Mouse (Mus musculus) myocyte (in vitro differentiated cells): Measurements from ENCODE around the gene Slc47a1. TPM values are rescaled to one million over a fixed set of nuclear protein-coding genes. Genes with fewer than 3 reads are reported as not detected.

Source experiments
- H3K27me3 ChIP-seq: one replicate; pipeline ENCODE4 v1.6.1; 2011; ENCODE audit not compliant: control insufficient read depth, insufficient read depth, insufficient read length
- H3K36me3 ChIP-seq: one replicate; pipeline ENCODE4 v1.6.1; 2011; ENCODE audit not compliant: control insufficient read depth, insufficient read depth
- H3K4me2 ChIP-seq: one replicate; pipeline ENCODE4 v1.6.1; 2011; ENCODE audit warnings: low read depth, control low read depth
- H3K4me3 ChIP-seq: one replicate; pipeline ENCODE4 v1.5.1; 2011; ENCODE audit warnings: mild to moderate bottlenecking, control low read depth, moderate library complexity
- H3K79me2 ChIP-seq: one replicate; pipeline ENCODE4 v1.6.1; 2011; ENCODE audit not compliant: control insufficient read depth, insufficient read depth
- H3ac ChIP-seq: one replicate; pipeline ENCODE4 v1.6.1; 2011; ENCODE audit not compliant: control insufficient read depth, insufficient read length
- CEBPB ChIP-seq: IDR thresholded peaks from 2 replicates; pipeline ENCODE4 v1.6.1; 2011; ENCODE audit warnings: mild to moderate bottlenecking, moderate library complexity; ENCODE audit not compliant: poor library complexity, insufficient read depth, severe bottlenecking
- E2F4 ChIP-seq: IDR thresholded peaks from one replicate; pipeline ENCODE4 v1.6.1; 2011; ENCODE audit warnings: mild to moderate bottlenecking, control low read depth, moderate library complexity; ENCODE audit not compliant: insufficient read depth
- MAX ChIP-seq: IDR thresholded peaks from one replicate; pipeline ENCODE4 v1.6.1; 2011; ENCODE audit warnings: low read depth, mild to moderate bottlenecking, control low read depth
- MYOD1 ChIP-seq, 3 experiments: IDR thresholded peaks; one replicate each; pipeline ENCODE4 v1.6.1; 2011; ENCODE audit warnings: control low read depth in 2 of 3, low read depth in 2 of 3, mild to moderate bottlenecking in 2 of 3, moderate library complexity in 1 of 3; ENCODE audit not compliant: insufficient read length in 2 of 3, control insufficient read depth in 1 of 3
- MYOG ChIP-seq, 3 experiments: IDR thresholded peaks; one replicate each; pipeline ENCODE4 v1.6.1; 2011; ENCODE audit warnings: control low read depth in 2 of 3, low read depth in 2 of 3, mild to moderate bottlenecking in 2 of 3; ENCODE audit not compliant: insufficient read length in 2 of 3, control insufficient read depth in 1 of 3, insufficient read depth in 1 of 3
- POLR2A ChIP-seq: IDR thresholded peaks from one replicate; pipeline ENCODE4 v1.6.1; 2011; ENCODE audit warnings: low read depth, mild to moderate bottlenecking, control low read depth, moderate library complexity; ENCODE audit not compliant: insufficient read length
- POLR2AphosphoS2 ChIP-seq: IDR thresholded peaks from one replicate; pipeline ENCODE4 v1.6.1; 2011; ENCODE audit warnings: low read depth, control low read depth; ENCODE audit not compliant: insufficient read length
- REST ChIP-seq: IDR thresholded peaks from one replicate; pipeline ENCODE4 v1.6.1; 2011; ENCODE audit warnings: mild to moderate bottlenecking, control low read depth, moderate library complexity; ENCODE audit not compliant: insufficient read depth, insufficient read length
- SRF ChIP-seq: IDR thresholded peaks from one replicate; pipeline ENCODE4 v1.6.1; 2011; ENCODE audit warnings: low read depth; ENCODE audit not compliant: control insufficient read depth, insufficient read length
- TCF12 ChIP-seq: IDR thresholded peaks from one replicate; pipeline ENCODE4 v1.6.1; 2011; ENCODE audit warnings: mild to moderate bottlenecking, control low read depth; ENCODE audit not compliant: poor library complexity, insufficient read depth, severe bottlenecking
- TCF3 ChIP-seq: IDR thresholded peaks from one replicate; pipeline ENCODE4 v1.6.1; 2011; ENCODE audit warnings: low read depth, control low read depth; ENCODE audit not compliant: insufficient read length
- USF1 ChIP-seq: IDR thresholded peaks from one replicate; pipeline ENCODE4 v1.6.1; 2011; ENCODE audit warnings: low read depth, mild to moderate bottlenecking, control low read depth, moderate library complexity
- polyA plus RNA-seq: library from polyadenylated mRNA; unstranded; fragments of >200 nt; fragmentation: generic; extraction: Trizol; gene quantifications from one replicate; pipeline ENCODE4 v1.2.1, GENCODE M21; 2012; ENCODE audit warnings: missing spikeins

The Slc47a1 gene
- polyA plus RNA-seq, 1 experiment: 0.05 TPM

GRCm38 (mm10) chr11:61297326-61297725, 80.8 kb downstream of the Slc47a1 start:
- Histone ChIP-seq H3K4me2 (no peak overlapping the region), H3K27me3 (no peaks in the 10 kb centered on the region), H3K79me2 (no peaks in the 10 kb centered on the region), H3K4me3 (no peak overlapping the region), H3ac (no peak overlapping the region), H3K36me3 (no peaks in the 10 kb centered on the region)
- TF ChIP-seq CEBPB: no peak
- no peak for TF ChIP-seq POLR2AphosphoS2
- TF ChIP-seq REST: no peak
- no peak for TF ChIP-seq POLR2A
- TF ChIP-seq USF1: no peak
- TF ChIP-seq SRF: no peak
- TF ChIP-seq MYOD1 (IDR thresholded peaks at IDR 0.05; ENCODE audit: control insufficient read depth in 1 of 3, insufficient read length in 2 of 3, low read depth in 2 of 3): no peak
- no peak for TF ChIP-seq TCF3
- no peak for TF ChIP-seq MAX
- no peak for TF ChIP-seq E2F4
- no peak for TF ChIP-seq TCF12
- TF ChIP-seq MYOG (IDR thresholded peaks at IDR 0.05; ENCODE audit: control insufficient read depth in 1 of 3, insufficient read depth in 1 of 3, insufficient read length in 2 of 3, low read depth in 2 of 3): no peak

- no peak overlapping the region for H3K4me3 ChIP-seq
- H3ac ChIP-seq: no peak overlapping the region
- H3K79me2 ChIP-seq: no peaks in the 10 kb centered on the region
- H3K36me3 ChIP-seq: no peaks in the 10 kb centered on the region
- no peak for TF ChIP-seq POLR2A
- no peak for TF ChIP-seq CEBPB
- no peaks in the 10 kb centered on the region for H3K27me3 ChIP-seq
- no peak overlapping the region for H3K4me2 ChIP-seq
These were observed 81.6 kb downstream of the Slc47a1 start for GRCm38 (mm10) chr11:61296556-61296955.

GRCm38 (mm10) chr11:61295556-61295955, 82.6 kb downstream of the Slc47a1 start:
- H3ac ChIP-seq: no peak overlapping the region
- H3K27me3 ChIP-seq: no peaks in the 10 kb centered on the region
- no peaks in the 10 kb centered on the region for H3K79me2 ChIP-seq
- TF ChIP-seq POLR2A (no peak), MAX (no peak), SRF (no peak), MYOD1 (IDR thresholded peaks at IDR 0.05; ENCODE audit: control insufficient read depth in 1 of 3, insufficient read length in 2 of 3, low read depth in 2 of 3) (no peak), POLR2AphosphoS2 (no peak), MYOG (IDR thresholded peaks at IDR 0.05; ENCODE audit: control insufficient read depth in 1 of 3, insufficient read depth in 1 of 3, insufficient read length in 2 of 3, low read depth in 2 of 3) (no peak), TCF12 (no peak), CEBPB (no peak), TCF3 (no peak), REST (no peak), USF1 (no peak), E2F4 (no peak)
- no peaks in the 10 kb centered on the region for H3K36me3 ChIP-seq
- H3K4me3 ChIP-seq: no peak overlapping the region
- H3K4me2 ChIP-seq: no peak overlapping the region

GRCm38 (mm10) chr11:61294431-61294830, 83.7 kb downstream of the Slc47a1 start:
- no peaks in the 10 kb centered on the region for H3K27me3 ChIP-seq
- H3K79me2 ChIP-seq: no peaks in the 10 kb centered on the region
- H3K36me3 ChIP-seq: no peaks in the 10 kb centered on the region
- no peak overlapping the region for H3ac ChIP-seq
- TF ChIP-seq MAX (no peak), USF1 (no peak), E2F4 (no peak), MYOG (IDR thresholded peaks at IDR 0.05; ENCODE audit: control insufficient read depth in 1 of 3, insufficient read depth in 1 of 3, insufficient read length in 2 of 3, low read depth in 2 of 3) (no peak), SRF (no peak), TCF3 (no peak), REST (no peak), MYOD1 (IDR thresholded peaks at IDR 0.05; ENCODE audit: control insufficient read depth in 1 of 3, insufficient read length in 2 of 3, low read depth in 2 of 3) (no peak), POLR2A (no peak), CEBPB (no peak), TCF12 (no peak), POLR2AphosphoS2 (no peak)
- H3K4me3 ChIP-seq: no peak overlapping the region
- no peak overlapping the region for H3K4me2 ChIP-seq

Other genes with a start within 250 kb of the Slc47a1 start
- gene Usp22, start 203.3 kb downstream of the Slc47a1 start, polyA plus RNA-seq: 58.8 TPM
- gene Aldh3a1, start 170.8 kb downstream of the Slc47a1 start, polyA plus RNA-seq: 4.2 TPM
- gene Aldh3a2, start 110.9 kb downstream of the Slc47a1 start, polyA plus RNA-seq: 28.6 TPM
- 0.01 TPM for gene Slc47a2, start 35.5 kb downstream of the Slc47a1 start, polyA plus RNA-seq
- not detected for gene Rnf112, start 75.8 kb upstream of the Slc47a1 start, polyA plus RNA-seq
- 1.1 TPM for gene Mfap4, start 107.1 kb upstream of the Slc47a1 start, polyA plus RNA-seq
- 16.5 TPM for gene Mapk7, start 116.1 kb upstream of the Slc47a1 start, polyA plus RNA-seq
- gene B9d1, start 126.8 kb upstream of the Slc47a1 start, polyA plus RNA-seq: 38.6 TPM
- 14.1 TPM for gene Epn2, start 201.3 kb upstream of the Slc47a1 start, polyA plus RNA-seq